Mouse (Mus musculus): ENCODE measurements around the gene Trappc2.

Trappc2 gene

GRCm38 (mm10) chrX:166440036-166440615, at the start of gene Trappc2:
Gene Trappc2 (plus strand): TSS chrX:166440574.
- in situ Hi-C loops (cut with MboI; ENCODE audit: low sequenced_read_pairs): no loop called here

GRCm38 (mm10) chrX:166393753-166394152, 46.6 kb upstream of the Trappc2 start:
- in situ Hi-C loops (cut with MboI; ENCODE audit: low sequenced_read_pairs): no loop called here

GRCm38 (mm10) chrX:166407865-166408264, 32.5 kb upstream of the Trappc2 start:
- in situ Hi-C loops (cut with MboI; ENCODE audit: low sequenced_read_pairs): no loop called here

- in situ Hi-C loops (cut with MboI; ENCODE audit: low sequenced_read_pairs): no loop called here
These were observed 24.2 kb upstream of the Trappc2 start for GRCm38 (mm10) chrX:166416196-166416595.

GRCm38 (mm10) chrX:166434812-166435211, 5.6 kb upstream of the Trappc2 start:
- in situ Hi-C loops (cut with MboI; ENCODE audit: low sequenced_read_pairs): no loop called here

- in situ Hi-C loops (cut with MboI; ENCODE audit: low sequenced_read_pairs): no loop called here
These were observed 266 bp downstream of the Trappc2 start, which contains the start of gene Ofd1 for GRCm38 (mm10) chrX:166440616-166441063. Gene Ofd1 (minus strand): TSS chrX:166440704.

GRCm38 (mm10) chrX:166444552-166444951, 4.2 kb downstream of the Trappc2 start:
- in situ Hi-C loops (cut with MboI; ENCODE audit: low sequenced_read_pairs): no loop called here

GRCm38 (mm10) chrX:166453532-166453931, 13.2 kb downstream of the Trappc2 start:
- in situ Hi-C loops (cut with MboI; ENCODE audit: low sequenced_read_pairs): no loop called here

- in situ Hi-C loops (cut with MboI; ENCODE audit: low sequenced_read_pairs): no loop called here
These were observed 14.0 kb downstream of the Trappc2 start for GRCm38 (mm10) chrX:166454331-166454730.

- in situ Hi-C loops (cut with MboI; ENCODE audit: low sequenced_read_pairs): no loop called here
These were observed 15.2 kb downstream of the Trappc2 start for GRCm38 (mm10) chrX:166455525-166455924.

- in situ Hi-C loops (cut with MboI; ENCODE audit: low sequenced_read_pairs): no loop called here
These were observed 27.9 kb downstream of the Trappc2 start for GRCm38 (mm10) chrX:166468321-166468720.

- in situ Hi-C loops (cut with MboI; ENCODE audit: low sequenced_read_pairs): no loop called here
These were observed 32.2 kb downstream of the Trappc2 start for GRCm38 (mm10) chrX:166472612-166473011.

GRCm38 (mm10) chrX:166477393-166477792, 37.0 kb downstream of the Trappc2 start:
- in situ Hi-C loops (cut with MboI; ENCODE audit: low sequenced_read_pairs): no loop called here

GRCm38 (mm10) chrX:166478631-166479364, 38.4 kb downstream of the Trappc2 start:
- in situ Hi-C loops (cut with MboI; ENCODE audit: low sequenced_read_pairs): no loop called here

- in situ Hi-C loops (cut with MboI; ENCODE audit: low sequenced_read_pairs): no loop called here
These were observed 39.1 kb downstream of the Trappc2 start, which contains the start of gene Rab9 for GRCm38 (mm10) chrX:166479365-166479983. Gene Rab9 (minus strand): TSS chrX:166479867.

GRCm38 (mm10) chrX:166495052-166495451, 54.7 kb downstream of the Trappc2 start:
- in situ Hi-C loops (cut with MboI; ENCODE audit: low sequenced_read_pairs): no loop called here

GRCm38 (mm10) chrX:166497771-166498170, 57.4 kb downstream of the Trappc2 start:
- in situ Hi-C loops (cut with MboI; ENCODE audit: low sequenced_read_pairs): no loop called here

- in situ Hi-C loops (cut with MboI; ENCODE audit: low sequenced_read_pairs): no loop called here
These were observed 59.3 kb downstream of the Trappc2 start for GRCm38 (mm10) chrX:166499496-166500190.
